Mouse (Mus musculus): ENCODE data around the gene Rpl41. TPM values are rescaled to one million over a fixed set of nuclear protein-coding genes. Genes with fewer than 3 reads are reported as not detected.
A peak's percentile ranks its signal among the peaks of the same experiment; 100 is the strongest.

Gene Rpl41
- total RNA-seq, 2 experiments from 2014 or later: 2,483 to 2,553 TPM

DNA sequence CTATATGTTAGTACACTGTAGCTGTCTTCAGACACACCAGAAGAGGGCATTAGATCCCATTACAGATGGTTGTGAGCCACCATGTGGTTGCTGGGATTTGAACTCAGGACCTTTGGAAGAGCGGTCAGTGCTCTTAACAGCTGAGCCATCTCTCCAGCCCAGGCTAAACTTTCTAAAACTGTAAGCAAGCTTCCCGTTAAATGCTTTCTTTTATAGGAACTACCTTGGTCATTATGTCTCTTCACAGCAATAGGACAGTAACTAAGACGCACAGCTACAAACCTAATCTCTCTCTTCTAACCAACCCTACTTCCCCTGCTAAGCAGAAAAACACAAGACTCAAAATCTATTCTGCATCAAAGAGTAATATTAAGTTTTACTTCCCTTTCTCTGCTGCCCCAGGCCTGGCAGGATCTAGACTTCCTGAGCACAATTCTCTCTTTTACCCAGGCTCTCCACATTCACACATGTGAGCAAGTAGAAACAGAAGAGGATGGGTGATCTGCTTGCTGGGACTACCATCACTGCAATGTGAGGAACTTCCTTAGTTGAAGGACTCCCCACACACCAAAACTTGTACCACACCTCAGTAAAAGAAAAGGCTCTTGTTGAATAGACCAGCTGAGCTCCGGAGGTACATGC lies 13.4 kb downstream of the Rpl41 start:
- DNase-seq (ENCODE audit: extremely low spot score in 1 of 2, low spot score in 2 of 2): no peak
- intact Hi-C loops (cut with DNase I): no loop called here

DNA sequence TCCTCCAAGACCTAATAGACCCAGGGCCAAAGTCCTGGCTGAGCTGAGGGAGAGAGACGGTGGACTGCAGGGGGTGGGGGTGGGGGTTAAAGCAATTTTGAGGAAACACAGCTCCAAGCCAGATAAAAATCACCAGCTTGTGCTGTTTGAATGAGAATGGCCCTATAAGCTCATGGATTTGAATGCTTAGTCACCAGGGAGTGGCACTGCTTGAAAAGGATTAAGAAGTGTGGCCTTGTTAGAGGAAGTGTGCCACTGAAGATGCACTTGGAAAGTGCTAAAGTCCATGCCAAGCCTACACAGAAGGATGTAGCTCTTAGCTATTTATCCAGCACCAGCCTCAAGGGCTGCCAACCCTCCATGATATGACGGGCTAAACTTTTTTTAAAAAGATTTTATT lies 13.9 kb downstream of the Rpl41 start:
- DNase-seq (ENCODE audit: extremely low spot score in 1 of 2, low spot score in 2 of 2): no peak
- intact Hi-C loops (cut with DNase I): no loop called here

DNA sequence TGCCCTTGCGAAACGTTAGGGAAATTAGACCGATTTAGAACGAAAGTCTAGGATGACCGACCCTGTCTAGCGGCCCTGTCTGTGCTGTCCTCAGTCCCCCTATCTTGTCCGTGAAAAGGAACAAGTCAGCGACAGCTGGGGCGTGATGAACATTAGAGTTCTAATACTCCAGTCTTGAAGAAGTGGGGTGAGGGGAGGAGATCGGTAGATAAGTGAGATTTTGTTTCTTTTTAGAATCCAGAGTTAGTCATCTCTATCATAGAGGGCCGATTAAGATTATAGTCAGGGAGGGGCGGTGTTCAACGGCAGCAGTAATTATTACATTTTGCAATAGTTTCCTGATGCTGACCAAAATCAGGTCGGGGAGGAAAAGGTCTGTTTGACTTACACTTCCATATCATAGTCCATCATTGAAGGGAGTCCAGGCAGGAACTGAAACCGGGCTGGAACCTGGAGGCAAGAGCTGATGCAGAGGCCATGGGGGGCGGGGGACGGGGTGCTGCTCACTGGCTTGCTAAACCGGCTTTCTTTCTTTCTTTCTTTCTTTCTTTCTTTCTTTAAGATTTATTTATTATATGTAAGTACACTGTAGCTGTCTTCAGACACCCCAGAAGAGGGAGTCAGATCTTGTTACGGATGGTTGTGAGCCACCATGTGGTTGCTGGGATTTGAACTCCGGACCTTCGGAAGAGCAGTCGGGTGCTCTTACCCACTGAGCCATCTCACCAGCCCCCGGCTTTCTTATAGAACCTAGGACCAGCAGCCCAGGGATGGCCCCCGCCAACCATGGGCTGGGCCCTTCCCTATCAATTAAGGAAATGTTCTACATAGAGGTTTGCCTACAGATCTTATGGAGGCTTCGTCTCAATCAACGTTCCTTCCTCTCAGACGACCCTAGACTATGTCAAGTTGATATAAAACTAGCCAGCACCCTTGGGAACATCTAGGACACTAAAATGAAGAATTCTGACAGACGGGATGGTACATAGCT lies 22.4 kb downstream of the Rpl41 start:
- intact Hi-C loops (cut with DNase I): loop anchor here (5.0 kb wide), 1 partner anchor 34 kb away; the partner anchor contains the start of gene Myl6

DNA sequence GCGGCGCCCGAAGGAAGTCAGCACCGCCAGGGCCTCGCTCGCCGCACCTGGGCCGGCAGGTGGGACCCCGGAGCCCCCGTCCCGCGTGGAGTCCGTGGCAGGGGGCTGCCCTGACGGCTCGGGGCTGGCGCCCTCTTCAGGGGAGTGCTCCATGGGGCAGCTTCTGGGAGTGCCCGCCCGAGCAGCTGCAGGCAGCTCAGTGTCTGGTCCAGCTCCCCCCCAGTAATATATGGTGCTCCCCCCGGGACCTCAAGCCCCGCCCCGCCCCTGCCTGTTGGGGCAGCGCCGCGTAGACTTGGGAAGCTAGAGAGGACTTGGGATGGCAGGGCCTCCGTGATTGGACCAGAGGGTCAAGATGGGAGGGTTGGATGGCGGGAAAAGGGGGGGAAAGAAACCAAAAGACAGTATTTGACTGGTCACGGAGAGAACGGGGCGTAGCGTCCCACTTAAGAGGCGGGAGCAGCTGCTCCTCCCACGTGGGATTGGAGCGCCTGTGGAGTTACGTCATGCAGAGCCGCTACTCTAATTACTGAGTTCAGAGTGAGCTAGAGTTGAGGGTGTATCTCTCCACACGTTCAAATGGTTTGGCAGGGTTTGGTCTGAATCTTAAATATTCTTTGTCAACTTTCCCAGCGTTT lies 23.3 kb downstream of the Rpl41 start, which contains the start of gene Esyt1:
Gene Esyt1, minus strand, starts transcription at position 201 of the 638 bp plus-strand sequence.
- intact Hi-C loops (cut with DNase I): loop anchor here (5.0 kb wide), 1 partner anchor 33 kb away; the partner anchor contains the start of gene Myl6
- peak; percentile 92 to 96 for DNase-seq (ENCODE audit: extremely low spot score in 1 of 2, low spot score in 2 of 2)

More for the DNA sequence above, 22.4 kb downstream of the Rpl41 start:
- DNase-seq (ENCODE audit: extremely low spot score in 1 of 2, low spot score in 2 of 2): no peak

DNA sequence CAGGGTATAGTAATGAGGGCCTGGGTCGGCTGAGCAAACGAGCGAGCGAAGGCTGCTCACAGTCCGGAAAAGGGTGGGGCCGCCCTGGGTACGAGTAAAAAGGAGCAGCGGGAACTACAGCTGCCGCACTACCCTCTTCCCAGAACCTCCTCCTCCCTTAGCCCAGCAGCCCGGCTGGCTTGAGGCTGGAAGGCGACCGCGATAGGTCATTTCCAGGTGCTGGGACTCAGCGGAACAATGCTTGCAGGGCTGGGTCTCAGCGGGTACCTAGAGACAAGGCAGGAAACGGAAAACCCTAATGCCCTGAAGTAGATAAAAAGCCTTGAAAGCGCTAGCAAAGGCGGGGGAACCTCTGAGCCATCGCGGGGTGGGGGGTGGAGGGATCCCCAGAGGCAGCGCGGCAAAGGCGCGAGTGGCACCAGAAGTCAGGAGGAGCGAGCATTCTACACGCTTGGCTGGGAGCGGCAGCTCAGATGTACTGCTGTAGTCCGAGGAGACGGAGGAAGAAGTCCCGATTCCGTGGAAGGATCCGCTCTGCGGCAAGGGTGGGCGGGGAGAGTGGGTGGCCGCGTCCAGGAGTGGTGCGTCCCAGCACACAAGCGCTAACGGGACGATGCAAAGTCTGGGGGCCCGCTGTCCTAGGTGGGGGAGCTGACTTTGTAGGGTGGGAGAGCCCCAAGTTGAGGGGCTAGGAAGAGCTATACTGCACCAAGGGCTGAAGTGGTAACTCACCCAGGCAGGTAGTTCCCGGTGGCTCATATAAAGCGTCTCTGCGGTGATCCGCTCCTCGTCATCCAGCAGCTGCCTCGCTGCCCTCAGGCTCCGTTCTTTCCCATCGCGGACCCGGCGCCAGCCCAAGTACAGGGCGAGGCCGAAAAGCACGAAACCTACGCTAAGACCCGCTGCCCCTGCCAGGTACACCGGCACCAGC lies 24.1 kb downstream of the Rpl41 start:
- peak in 1 of 2 experiments; percentile 77 for DNase-seq (ENCODE audit: extremely low spot score in 1 of 2, low spot score in 2 of 2)
- intact Hi-C loops (cut with DNase I): loop anchor here (5.0 kb wide), 1 partner anchor 33 kb away; the partner anchor contains the start of gene Myl6

DNA sequence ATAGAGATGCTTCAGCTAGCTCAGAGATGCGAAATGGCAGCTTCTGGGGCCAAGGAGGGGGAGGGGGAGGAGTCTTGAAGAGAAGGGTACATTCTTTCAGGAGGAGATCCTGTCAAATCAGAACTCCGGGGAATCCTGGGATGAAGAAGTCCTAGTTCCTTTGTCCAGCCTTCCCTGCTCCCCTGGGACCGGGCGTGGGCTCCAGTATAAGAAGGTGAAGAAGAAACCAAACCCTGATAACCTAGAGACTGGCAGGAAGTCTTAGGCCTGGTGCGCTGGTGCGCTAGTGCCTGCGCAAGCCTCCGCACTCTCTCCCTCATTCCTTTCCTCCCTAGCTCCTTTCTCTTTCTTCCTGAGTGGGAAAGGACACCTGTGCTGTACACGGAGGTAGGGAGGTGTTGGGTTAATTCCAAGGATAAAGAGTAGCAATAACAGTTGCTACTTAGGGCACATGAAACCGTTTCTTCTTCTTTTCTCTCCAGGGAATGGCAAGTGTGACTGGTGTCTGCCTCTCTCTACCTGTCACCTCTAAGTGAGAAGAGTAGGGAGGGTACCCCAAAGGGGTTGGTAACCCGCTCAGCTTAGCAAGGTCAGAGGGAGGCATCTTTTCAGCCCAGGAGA lies 24.9 kb downstream of the Rpl41 start:
- DNase-seq (ENCODE audit: extremely low spot score in 1 of 2, low spot score in 2 of 2): no peak
- intact Hi-C loops (cut with DNase I): no loop called here

DNA sequence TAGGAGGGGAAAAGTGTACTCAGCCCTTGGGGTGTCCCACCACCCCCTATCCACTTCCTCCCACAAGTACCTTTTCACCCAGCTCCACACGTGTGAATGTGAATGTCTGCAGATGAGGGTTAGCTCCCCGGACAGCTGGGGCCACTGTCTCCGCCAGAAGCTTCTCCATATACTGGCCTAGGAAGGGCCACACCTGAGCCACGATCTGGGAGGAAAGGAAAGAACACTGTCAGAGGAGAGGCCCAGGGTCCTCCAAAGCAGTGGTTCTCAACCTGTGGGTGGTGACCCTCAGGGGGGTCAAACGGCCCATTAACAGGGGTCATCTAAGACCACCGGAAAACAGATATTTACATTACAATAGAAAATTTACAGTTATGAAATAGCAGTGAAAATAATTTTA lies 26.8 kb downstream of the Rpl41 start:
- no peak for DNase-seq (ENCODE audit: extremely low spot score in 1 of 2, low spot score in 2 of 2)
- intact Hi-C loops (cut with DNase I): no loop called here

DNA sequence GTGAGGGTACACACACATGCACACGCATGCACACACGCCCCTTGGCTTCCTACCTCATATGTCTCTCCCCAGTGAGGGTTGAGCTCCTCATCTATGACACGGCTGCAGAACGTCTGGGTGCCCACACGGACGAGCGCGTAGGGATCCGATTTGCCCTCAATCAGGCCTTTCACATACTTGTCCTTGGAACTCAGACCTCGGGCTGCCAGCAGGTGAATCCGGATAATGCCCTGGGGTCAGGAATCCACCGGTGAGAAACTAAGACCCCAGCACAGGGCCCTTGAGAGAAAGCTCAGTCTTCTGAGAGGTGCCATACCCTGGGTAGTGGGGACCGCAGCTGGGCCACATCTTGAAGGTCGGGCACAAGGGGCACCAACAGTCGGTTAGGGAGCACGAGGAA lies 28.5 kb downstream of the Rpl41 start:
- intact Hi-C loops (cut with DNase I): no loop called here
- no peak for DNase-seq (ENCODE audit: extremely low spot score in 1 of 2, low spot score in 2 of 2)

GRCm38 (mm10) chr10:128518833-128519232 lies 30.3 kb downstream of the Rpl41 start:
- intact Hi-C loops (cut with DNase I): no loop called here
- DNase-seq (ENCODE audit: extremely low spot score in 1 of 2, low spot score in 2 of 2): peak in 1 of 2 experiments; percentile 60

DNA sequence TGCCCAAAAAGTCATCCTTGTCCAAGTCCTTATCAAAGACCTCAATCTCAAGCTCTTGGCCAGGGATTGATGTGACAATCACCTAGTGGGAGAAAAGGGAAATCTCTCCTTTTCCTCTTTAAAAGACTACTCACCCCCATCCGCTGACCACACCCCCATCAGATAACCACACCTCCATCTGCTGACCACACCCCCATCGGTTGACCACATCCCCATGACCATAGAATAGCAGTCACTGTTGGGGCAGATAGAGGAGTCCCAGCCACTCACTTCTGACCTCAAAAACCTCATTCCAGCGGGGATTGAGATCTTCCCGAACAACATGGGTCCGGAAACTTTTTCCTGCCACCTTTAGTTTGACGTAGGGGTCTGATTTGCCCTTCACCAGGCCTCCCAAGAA lies 32.4 kb downstream of the Rpl41 start:
- DNase-seq (ENCODE audit: extremely low spot score in 1 of 2, low spot score in 2 of 2): no peak
- intact Hi-C loops (cut with DNase I): no loop called here

GRCm38 (mm10) chr10:128516029-128516428 lies 33.1 kb downstream of the Rpl41 start:
- DNase-seq (ENCODE audit: extremely low spot score in 1 of 2, low spot score in 2 of 2): no peak
- intact Hi-C loops (cut with DNase I): no loop called here

DNA sequence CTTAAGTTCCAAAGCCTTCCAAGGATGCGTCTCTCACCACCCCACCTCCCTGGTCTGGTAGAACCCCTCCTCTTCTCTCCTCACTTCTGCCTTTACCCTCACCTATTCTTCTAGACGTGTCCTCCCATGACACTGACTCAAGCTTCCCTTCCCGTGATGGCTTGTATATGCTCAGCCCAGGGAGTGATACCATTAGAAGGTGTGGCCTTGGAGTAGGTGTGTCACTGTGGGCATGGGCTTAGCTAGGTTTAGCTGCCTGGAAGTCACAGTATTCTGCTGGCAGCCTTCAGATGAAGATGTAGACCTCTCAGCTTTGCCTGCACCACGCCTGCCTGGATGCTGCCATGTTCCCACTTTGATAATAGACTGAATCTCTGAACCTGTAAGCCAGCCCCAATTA lies 34.1 kb downstream of the Rpl41 start:
- intact Hi-C loops (cut with DNase I): no loop called here
- no peak for DNase-seq (ENCODE audit: extremely low spot score in 1 of 2, low spot score in 2 of 2)

GRCm38 (mm10) chr10:128511761-128512160 lies 37.3 kb downstream of the Rpl41 start:
- intact Hi-C loops (cut with DNase I): no loop called here
- no peak for DNase-seq (ENCODE audit: extremely low spot score in 1 of 2, low spot score in 2 of 2)

GRCm38 (mm10) chr10:128511189-128511588 lies 37.9 kb downstream of the Rpl41 start:
- no peak for DNase-seq (ENCODE audit: extremely low spot score in 1 of 2, low spot score in 2 of 2)
- intact Hi-C loops (cut with DNase I): no loop called here

- intact Hi-C loops (cut with DNase I): no loop called here
- DNase-seq (ENCODE audit: extremely low spot score in 1 of 2, low spot score in 2 of 2): no peak
Measured at GRCm38 (mm10) chr10:128510301-128510700, 38.8 kb downstream of the Rpl41 start.

DNA sequence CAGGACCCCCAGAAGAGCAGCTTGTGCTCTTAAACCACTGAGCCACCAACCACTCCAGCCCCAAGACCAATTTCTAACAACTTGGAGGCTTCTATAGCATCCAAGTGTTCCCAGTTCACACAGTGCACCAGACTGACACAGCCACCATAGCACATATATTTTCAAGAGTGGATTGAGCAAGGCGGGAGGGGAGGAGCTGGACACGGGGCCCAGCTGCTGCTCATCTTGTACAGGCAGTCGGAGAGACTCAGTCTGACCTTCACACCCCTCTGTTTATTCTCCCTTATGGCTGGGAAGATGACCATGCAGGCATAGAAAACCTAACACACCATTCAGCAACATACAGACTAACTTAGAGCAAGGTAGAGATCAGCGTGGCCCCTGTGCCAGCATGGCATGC lies 39.3 kb downstream of the Rpl41 start:
- intact Hi-C loops (cut with DNase I): loop anchor here (5.0 kb wide), 1 partner anchor 162 kb away; the partner anchor contains the start of gene Suox
- DNase-seq (ENCODE audit: extremely low spot score in 1 of 2, low spot score in 2 of 2): no peak

- intact Hi-C loops (cut with DNase I): loop anchor here (5.0 kb wide), 1 partner anchor 163 kb away; the partner anchor contains the start of gene Suox
- DNase-seq (ENCODE audit: extremely low spot score in 1 of 2, low spot score in 2 of 2): no peak
Measured at GRCm38 (mm10) chr10:128509203-128509602, 39.9 kb downstream of the Rpl41 start.

GRCm38 (mm10) chr10:128508260-128508659 lies 40.8 kb downstream of the Rpl41 start:
- intact Hi-C loops (cut with DNase I): loop anchor here (5.0 kb wide), 1 partner anchor 164 kb away; the partner anchor contains the start of gene Suox
- DNase-seq (ENCODE audit: extremely low spot score in 1 of 2, low spot score in 2 of 2): no peak

All from left cerebral cortex, postnatal 10 days (tissue).